Mouse (Mus musculus): ENCODE measurements at regions not wholly inside any gene's neighbourhood (a gene's known extent, or its start where the extent isn't known, plus 50 kb on each side); places are given as distances from the start of the nearest gene placed in this dataset.
A peak's percentile ranks its signal among the peaks of the same experiment; 100 is the strongest.

DNA sequence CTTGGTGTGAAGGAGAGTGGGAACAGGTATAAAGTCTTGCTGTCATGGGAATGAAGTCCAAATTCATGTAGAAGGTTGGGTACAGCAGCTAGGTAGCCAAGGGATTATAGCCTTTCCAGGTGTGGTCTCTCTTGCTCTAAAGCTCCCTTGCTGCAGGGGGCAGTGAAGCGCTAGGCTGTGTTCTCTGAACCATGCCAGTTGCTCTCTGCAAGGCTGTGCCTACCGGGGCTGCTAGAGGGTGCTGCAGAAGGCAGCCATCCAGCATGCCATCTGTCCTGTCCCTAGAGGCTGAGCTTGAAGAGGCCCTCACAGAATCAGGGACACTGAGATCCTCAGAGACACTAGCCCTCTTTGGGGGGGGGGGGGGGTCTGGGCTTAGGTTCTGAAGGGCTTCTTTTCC is 50.6 kb upstream of the Shank2 start:
- DNase-seq (ENCODE audit: extremely low spot score in 1 of 2, low spot score in 1 of 2) = peak in 1 of 2 experiments; percentile 31

Measured in layer of hippocampus, postnatal 25 days (tissue).